Mouse (Mus musculus): ENCODE results near the gene Narf.

The Narf gene

GRCm38 (mm10) chr11:121236564-121237344 is at the start of gene Narf:
TSS of gene Narf (plus strand) at chr11:121237253.
- peak; percentile 94 to 97 for DNase-seq

- no peak for DNase-seq
These were observed 47.4 kb upstream of the Narf start for GRCm38 (mm10) chr11:121189681-121190080.

- no peak for DNase-seq
These were observed 44.3 kb upstream of the Narf start for GRCm38 (mm10) chr11:121192742-121193141.

GRCm38 (mm10) chr11:121193415-121193814 is 43.6 kb upstream of the Narf start:
- no peak for DNase-seq

GRCm38 (mm10) chr11:121198622-121199021 is 38.4 kb upstream of the Narf start:
- no peak for DNase-seq

GRCm38 (mm10) chr11:121199851-121200250 is 37.2 kb upstream of the Narf start:
- no peak for DNase-seq

GRCm38 (mm10) chr11:121200781-121201180 is 36.3 kb upstream of the Narf start:
- no peak for DNase-seq

- peak in 1 of 2 experiments; percentile 16 for DNase-seq
These were observed 35.4 kb upstream of the Narf start for GRCm38 (mm10) chr11:121201436-121202198.

GRCm38 (mm10) chr11:121203859-121204160 is 33.2 kb upstream of the Narf start:
- no peak for DNase-seq

GRCm38 (mm10) chr11:121204161-121205006 is 32.7 kb upstream of the Narf start, which contains the start of the genes Hexdc and Ogfod3:
TSS of gene Hexdc (plus strand) at chr11:121204433.
TSS of gene Ogfod3 (minus strand) at chr11:121204711.
- peak; percentile 94 to 98 for DNase-seq

GRCm38 (mm10) chr11:121216831-121217230 is 20.2 kb upstream of the Narf start:
- no peak for DNase-seq

- no peak for DNase-seq
These were observed 17.3 kb upstream of the Narf start for GRCm38 (mm10) chr11:121219776-121220175.

GRCm38 (mm10) chr11:121220771-121221170 is 16.3 kb upstream of the Narf start:
- DNase-seq = no peak

- no peak for DNase-seq
These were observed 15.6 kb upstream of the Narf start for GRCm38 (mm10) chr11:121221321-121222010.

- DNase-seq = peak; percentile 20 to 31
These were observed 8.7 kb upstream of the Narf start for GRCm38 (mm10) chr11:121228129-121229017.

GRCm38 (mm10) chr11:121229018-121229439 is 8.0 kb upstream of the Narf start, which contains the start of gene Cybc1:
TSS of gene Cybc1 (minus strand) at chr11:121229322.
- DNase-seq = peak; percentile 77 to 81

GRCm38 (mm10) chr11:121231191-121231590 is 5.9 kb upstream of the Narf start:
- DNase-seq = no peak

GRCm38 (mm10) chr11:121231628-121232291 is 5.3 kb upstream of the Narf start:
- no peak for DNase-seq

GRCm38 (mm10) chr11:121232706-121233105 is 4.3 kb upstream of the Narf start:
- DNase-seq = no peak

- DNase-seq = peak; percentile 40 to 66
These were observed 1.4 kb upstream of the Narf start for GRCm38 (mm10) chr11:121235475-121236238.

All from spleen, adult 18-20 months (tissue).